Mouse (Mus musculus) kidney, adult 2 months (tissue): ENCODE measurements around the gene Scimp.

Experiments used
- CTCF ChIP-seq: fragments of 200-500 bp; conservative IDR thresholded peaks from 2 replicates; pipeline ENCODE4 v1.5.1; 2011; ENCODE audit warnings: low read depth, mild to moderate bottlenecking, control low read depth, low read length, moderate library complexity, mixed read lengths; ENCODE audit not compliant: insufficient read depth, insufficient read length
- POLR2A ChIP-seq: fragments of 200-500 bp; IDR thresholded peaks from one replicate; pipeline ENCODE4 v1.6.1; 2011; ENCODE audit warnings: low read depth, low read length, control low read depth

- no peak for TF ChIP-seq POLR2A
- TF ChIP-seq CTCF, result no peak
These were observed 59.2 kb downstream of the Scimp start for GRCm38 (mm10) chr11:70753146-70753545.
